Mouse (Mus musculus) kidney, adult 9 months (tissue): Measurements from ENCODE around the gene Nqo1.
A peak's percentile ranks its signal among the peaks of the same experiment; 100 is the strongest.

ENCODE experiments used
- DNase-seq: peaks from one replicate; pipeline ENCODE4 v3.0.0; 2022

The Nqo1 gene

DNA sequence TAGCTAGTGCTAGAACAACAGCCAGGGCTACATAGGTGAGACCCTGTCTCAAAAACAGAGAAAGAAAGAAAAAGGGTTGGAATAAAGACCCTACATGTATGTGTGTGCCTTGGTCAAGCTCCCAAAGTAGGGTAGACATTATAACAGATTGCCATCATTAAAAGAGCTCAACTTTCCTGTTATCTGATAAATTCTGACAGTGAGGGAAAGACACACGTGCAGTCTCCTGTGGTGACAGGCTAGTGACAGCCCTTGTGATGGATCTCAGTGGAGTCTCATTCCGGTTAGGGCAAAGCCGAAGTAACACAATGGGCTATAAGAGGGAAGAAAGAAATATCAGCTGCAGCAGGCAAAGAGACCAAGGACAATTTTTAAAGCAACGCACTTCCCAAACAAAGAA is 1.1 kb upstream of the Nqo1 start:
- DNase-seq = no peak

GRCm38 (mm10) chr8:107401866-107402265 is 1.1 kb downstream of the Nqo1 start:
- no peak for DNase-seq

GRCm38 (mm10) chr8:107399495-107399894 is 3.5 kb downstream of the Nqo1 start:
- DNase-seq = no peak

GRCm38 (mm10) chr8:107397665-107398064 is 5.3 kb downstream of the Nqo1 start:
- DNase-seq = no peak

- no peak for DNase-seq
Measured at GRCm38 (mm10) chr8:107396106-107396670, 6.8 kb downstream of the Nqo1 start.

DNA sequence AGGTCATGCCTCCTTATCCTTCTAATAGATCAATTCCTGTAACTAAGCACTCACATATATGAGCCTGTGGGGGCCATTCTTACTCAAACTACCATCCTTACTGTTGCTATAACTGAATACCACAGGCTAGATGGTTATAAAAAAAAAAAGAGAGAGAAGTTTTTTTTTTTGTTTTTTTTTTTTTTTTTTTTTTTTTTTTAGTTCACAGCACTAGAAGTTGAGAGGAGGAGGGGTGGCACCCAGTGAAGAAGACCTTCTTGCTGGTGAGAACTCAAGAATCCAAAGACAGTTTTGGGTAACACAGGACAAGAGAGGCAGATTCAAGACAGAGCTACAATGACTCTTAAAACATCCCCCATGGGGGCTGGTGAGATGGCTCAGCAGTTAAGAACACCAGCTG is 7.6 kb downstream of the Nqo1 start:
- no peak for DNase-seq

DNA sequence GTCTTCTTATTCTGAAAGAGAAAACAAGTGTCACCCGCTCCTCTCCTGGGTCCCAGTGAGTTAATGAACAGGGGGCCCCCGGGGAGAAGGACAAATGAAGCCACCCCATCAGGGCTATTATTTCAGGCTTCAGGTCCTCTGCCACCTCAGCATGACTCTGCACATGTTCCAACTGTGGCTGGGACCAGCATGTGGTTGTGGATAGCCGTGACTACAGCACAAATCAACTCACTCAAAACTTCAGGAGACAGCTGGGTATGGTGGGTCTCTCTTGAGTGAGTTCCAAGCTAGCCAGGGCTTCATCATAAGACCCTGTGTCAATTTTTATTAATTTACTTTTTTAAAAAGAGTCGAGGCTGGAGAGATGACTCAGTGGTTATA is 11.9 kb downstream of the Nqo1 start:
- DNase-seq = no peak

GRCm38 (mm10) chr8:107390476-107391135 is 12.4 kb downstream of the Nqo1 start:
- DNase-seq = peak; percentile 90

DNA sequence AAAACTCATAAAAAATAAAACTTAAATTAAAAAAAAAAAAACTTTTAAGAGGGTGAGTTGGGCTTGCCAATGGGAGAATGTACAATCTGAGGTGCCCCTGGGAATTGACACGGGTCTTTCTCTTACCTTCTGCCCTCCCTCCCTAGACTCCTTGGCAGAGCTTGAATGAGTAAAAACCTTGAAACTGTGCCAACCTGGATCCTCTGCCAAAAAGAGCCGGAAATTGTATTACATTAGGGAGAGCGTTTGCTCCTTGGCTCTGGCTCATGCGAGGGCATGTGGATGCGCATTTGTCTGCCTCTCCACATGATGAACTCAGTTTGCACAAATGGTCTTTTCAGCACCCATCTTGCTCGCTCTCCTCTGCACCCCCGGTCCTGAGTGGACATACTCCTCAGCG is 13.4 kb downstream of the Nqo1 start:
- DNase-seq = peak; percentile 94

GRCm38 (mm10) chr8:107387861-107388260 is 15.1 kb downstream of the Nqo1 start:
- peak; percentile 76 for DNase-seq

DNA sequence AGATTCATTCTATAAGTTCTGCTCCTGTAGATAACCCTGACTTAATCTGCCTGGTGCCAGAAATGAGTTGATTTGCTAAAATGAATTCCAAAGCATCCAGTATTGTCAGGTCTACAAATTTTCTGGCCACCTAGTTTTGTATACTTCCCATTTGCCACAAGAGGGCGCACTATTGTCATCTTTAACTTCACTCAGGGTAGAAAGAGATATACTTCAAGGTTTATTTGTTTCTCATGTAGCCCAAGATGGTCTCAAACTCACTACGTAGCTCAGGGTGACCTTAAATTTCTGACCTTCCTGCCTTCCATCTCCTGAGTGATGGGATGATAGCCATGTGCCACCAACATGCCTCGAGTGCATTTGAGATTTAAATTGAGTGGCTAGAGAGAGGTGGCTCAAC is 16.4 kb downstream of the Nqo1 start:
- peak; percentile 41 for DNase-seq

GRCm38 (mm10) chr8:107386171-107386570 is 16.8 kb downstream of the Nqo1 start:
- peak; percentile 60 for DNase-seq

- DNase-seq = no peak
Measured at GRCm38 (mm10) chr8:107385063-107385462, 17.9 kb downstream of the Nqo1 start.

DNA sequence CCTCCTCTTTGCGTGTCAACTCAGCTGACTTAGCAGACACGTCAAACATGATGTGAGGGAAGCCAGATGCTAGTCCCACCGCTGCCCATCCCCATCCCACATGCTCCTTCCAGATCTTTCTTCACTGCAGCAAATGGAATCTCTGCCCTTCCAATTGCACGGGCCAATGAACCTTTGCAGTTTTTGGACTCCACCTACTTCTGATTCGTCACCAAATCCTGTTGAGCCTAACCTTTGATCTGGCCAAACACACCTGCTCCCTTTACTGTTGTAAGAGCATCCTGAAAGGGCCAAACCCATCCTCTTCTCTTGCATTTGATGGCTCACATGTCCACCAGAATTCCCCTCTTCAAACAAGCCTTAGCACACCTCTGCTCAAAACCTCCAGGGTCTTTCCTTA is 18.4 kb downstream of the Nqo1 start:
- DNase-seq = no peak

DNA sequence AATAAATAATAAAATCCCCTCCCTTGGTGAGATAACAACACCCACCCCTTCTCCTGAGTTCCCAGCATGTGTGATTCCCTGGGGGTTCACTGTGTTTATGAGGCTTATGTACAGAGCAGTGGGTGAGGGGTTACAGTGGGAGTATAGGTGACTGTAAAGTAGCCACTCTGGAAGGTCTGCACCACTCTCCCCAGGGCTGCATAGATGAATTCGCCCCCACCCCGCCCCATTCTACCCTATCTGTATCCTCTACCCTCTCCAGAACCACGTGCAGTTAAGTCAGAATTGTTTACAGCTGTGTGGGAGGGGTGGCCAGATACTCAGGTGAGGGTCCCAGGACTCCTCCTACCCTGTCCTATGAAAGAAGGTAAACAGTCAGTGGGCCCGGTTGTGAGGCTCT is 20.1 kb downstream of the Nqo1 start:
- DNase-seq = no peak

DNA sequence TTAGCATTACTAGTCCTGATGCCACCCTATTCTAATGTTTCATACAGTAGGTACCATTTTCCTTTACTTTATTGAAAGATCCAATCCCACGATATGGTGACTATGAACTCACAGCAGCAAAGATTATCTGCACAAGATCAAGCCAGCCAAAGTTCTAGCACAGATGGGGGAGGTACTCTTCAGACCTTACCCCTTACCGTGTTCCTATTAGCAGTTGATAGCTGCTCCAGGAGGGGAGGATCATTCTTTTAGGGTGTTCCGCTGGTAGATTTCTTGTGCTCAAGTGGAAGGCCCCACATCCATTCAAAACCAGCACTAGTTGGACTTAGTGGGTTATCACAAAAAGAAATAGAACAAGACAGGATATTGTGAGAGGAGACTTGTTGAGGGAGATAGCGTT is 21.3 kb downstream of the Nqo1 start:
- no peak for DNase-seq

DNA sequence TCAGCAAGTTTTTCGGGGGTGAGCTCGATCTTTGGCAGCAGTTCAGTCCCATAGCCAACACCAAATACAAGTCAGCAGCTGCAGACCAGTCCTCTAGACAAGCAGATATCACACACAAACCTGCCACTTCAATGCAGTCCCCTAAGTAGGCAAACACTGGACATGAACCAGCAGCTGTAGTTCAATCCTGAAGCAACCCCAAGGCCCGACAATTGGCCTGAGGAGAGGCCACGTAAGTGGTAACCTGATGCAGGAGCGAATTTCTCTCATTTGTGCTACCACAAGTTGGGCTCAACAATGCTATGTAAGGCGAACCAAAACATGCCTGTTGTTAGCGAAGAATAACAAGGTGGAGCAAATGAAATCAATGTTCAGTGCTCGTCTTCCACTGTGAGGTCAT is 22.3 kb downstream of the Nqo1 start:
- no peak for DNase-seq

DNA sequence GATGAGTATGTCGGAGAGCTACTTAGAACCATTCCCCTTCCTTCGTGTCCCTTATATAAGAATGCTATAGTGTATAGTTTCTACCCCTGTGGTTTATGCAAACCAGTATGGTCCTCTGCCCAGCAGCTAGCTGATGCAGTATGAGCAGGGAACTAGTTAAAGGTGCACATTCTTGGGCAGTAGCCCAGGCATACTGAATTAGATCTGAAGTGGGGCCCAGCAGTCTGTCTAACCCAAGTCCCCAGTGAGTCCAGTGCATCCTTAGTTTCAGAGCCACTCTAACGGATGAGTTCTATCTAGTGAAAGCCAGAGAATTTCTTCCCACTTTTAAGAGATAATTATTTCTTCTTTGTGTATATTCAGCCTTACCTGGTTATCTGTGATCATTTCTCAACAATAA is 25.7 kb downstream of the Nqo1 start:
- DNase-seq = no peak

- peak; percentile 34 for DNase-seq
Measured at GRCm38 (mm10) chr8:107370311-107370710, 32.7 kb downstream of the Nqo1 start.
